Mouse (Mus musculus) megakaryocyte, embryonic 14.5 days (primary cell): ENCODE measurements around the gene Fsip1. TPM values are rescaled to one million over a fixed set of nuclear protein-coding genes. Genes with fewer than 3 reads are reported as not detected.
"Not testable (repeated sequence)": the region's sequence is repeated elsewhere in the genome, so short reads cannot be mapped to it uniquely, and the experiment has no call there.

Experiments used
- H3K27me3 ChIP-seq: replicated peaks from 2 replicates; pipeline ENCODE3; 2012; ENCODE audit warnings: inconsistent platforms
- H3K36me3 ChIP-seq: replicated peaks from 2 replicates; pipeline ENCODE3; 2012; ENCODE audit warnings: low read length, inconsistent platforms, mixed read lengths
- H3K4me1 ChIP-seq: 2 replicates; pipeline ENCODE4 v1.6.1; 2012; ENCODE audit warnings: inconsistent platforms
- H3K4me3 ChIP-seq: replicated peaks from 2 replicates; pipeline ENCODE3; 2012; ENCODE audit warnings: moderate library complexity, mild to moderate bottlenecking, inconsistent platforms
- H3K9me3 ChIP-seq: 2 replicates; pipeline ENCODE4 v1.6.1; 2012; ENCODE audit warnings: inconsistent platforms
- FLI1 ChIP-seq: IDR thresholded peaks from 2 replicates; pipeline ENCODE4 v1.6.1; 2012; ENCODE audit warnings: low read length, inconsistent platforms, mixed read lengths
- GATA1 ChIP-seq: IDR thresholded peaks from 3 replicates; pipeline ENCODE4 v1.6.1; 2012; ENCODE audit warnings: mixed read lengths, low read length, inconsistent platforms, borderline replicate concordance
- polyA plus RNA-seq: library from polyadenylated mRNA; stranded (reverse); fragments of >175 nt; gene quantifications from 2 replicates; pipeline ENCODE4 v1.2.3, GENCODE M21; 2012; ENCODE audit warnings: low replicate concordance; ENCODE audit not compliant: insufficient read depth

Fsip1 gene
- polyA plus RNA-seq, 1 experiment: not detected

DNA sequence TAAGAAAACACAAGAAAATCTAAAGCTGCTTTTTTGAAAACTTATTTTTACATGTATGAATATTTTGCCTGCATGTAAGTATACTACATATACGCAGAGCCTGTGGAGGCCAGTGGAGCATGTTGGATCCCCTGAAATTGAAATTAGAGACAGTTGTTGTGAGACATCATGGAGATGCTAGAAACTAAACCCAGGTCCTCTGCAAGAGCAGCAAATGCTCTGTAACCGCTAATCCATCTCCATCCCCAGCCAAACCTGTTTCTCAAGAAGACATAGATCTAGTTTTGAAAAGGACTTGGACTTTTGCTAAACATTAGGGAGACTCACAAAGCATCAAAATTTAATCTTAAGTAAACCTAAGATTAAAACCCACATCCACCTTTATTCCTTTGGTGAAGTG is 95.8 kb downstream of the Fsip1 start:
- Histone ChIP-seq H3K4me1 (peaks cover 3% of the 10 kb centered on the region; the same call in 1 of the 2 replicates), H3K27me3 (peaks cover 20% of the 10 kb centered on the region), H3K9me3 (no peaks in the 10 kb centered on the region), H3K4me3 (no peak overlapping the region), H3K36me3 (no peaks in the 10 kb centered on the region)
- TF ChIP-seq GATA1: no peak
- TF ChIP-seq FLI1: no peak

DNA sequence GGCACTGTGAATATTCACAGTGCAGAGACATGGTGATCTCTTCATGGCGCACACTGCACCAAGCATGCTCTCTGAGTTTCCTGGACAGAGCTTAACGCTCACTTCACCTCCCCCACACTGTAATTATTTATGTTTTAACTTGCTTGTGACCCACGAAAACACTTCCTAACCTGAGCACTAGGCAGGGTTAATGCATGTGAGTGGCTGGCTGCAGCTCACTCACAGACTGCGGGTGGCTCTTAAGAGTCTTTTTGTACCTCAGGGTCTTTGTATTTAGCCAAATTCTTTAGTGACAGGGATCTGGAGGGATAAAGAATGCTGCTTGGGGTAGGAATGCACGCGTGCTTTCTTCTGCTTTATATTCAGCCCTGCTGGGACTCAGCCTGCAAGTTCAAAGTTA is 96.2 kb downstream of the Fsip1 start:
- peaks cover 20% of the 10 kb centered on the region for H3K27me3 ChIP-seq
- peaks cover 3% of the 10 kb centered on the region; the same call in 1 of the 2 replicates for H3K4me1 ChIP-seq
- H3K36me3 ChIP-seq: no peaks in the 10 kb centered on the region
- H3K9me3 ChIP-seq: no peaks in the 10 kb centered on the region
- no peak overlapping the region for H3K4me3 ChIP-seq
- TF ChIP-seq FLI1 (no peak), GATA1 (no peak)

DNA sequence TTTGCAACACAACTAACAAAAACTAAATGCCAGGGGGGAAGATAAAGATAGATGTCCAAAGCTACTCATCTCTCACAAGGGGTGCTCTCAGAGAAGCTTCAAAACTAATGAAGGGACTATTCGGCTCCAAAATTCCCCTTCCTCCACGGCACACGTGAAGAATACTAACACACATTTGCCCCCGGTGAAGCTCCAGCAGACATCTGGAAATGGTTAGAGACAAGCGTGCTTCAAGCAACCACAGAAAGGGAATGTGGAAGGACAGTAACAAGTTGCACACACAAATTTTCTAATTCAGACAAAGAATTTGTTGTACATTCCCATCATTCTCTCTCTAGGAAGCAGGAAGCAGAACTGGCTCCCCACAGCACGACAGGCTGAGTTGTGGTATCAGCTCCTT is 97.6 kb downstream of the Fsip1 start:
- peaks cover 20% of the 10 kb centered on the region for H3K27me3 ChIP-seq
- no peak for TF ChIP-seq FLI1
- H3K4me3 ChIP-seq: no peak overlapping the region
- peaks cover 3% of the 10 kb centered on the region; the same call in 1 of the 2 replicates for H3K4me1 ChIP-seq
- no peaks in the 10 kb centered on the region for H3K36me3 ChIP-seq
- no peaks in the 10 kb centered on the region for H3K9me3 ChIP-seq

DNA sequence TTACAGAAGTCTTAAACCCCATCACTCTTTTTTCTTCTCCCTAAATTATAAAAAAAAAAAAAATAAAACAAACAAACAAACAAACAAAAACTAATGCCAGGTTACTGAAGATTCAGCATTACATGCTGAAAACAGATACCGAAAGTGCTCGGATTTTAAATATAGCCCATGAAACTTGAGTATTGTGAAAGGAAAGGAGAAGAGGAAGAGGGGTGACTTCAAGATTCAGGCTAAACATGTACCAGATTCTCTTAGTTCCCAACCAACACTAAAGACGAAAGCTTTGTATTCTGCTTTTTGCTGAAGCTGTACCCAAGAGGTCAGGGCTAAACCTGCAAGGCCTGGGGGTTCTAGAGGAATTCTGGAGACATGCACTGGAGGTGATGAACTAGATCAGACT is 98.7 kb downstream of the Fsip1 start:
- no peaks in the 10 kb centered on the region for H3K36me3 ChIP-seq
- no peaks in the 10 kb centered on the region for H3K9me3 ChIP-seq
- peaks cover 3% of the 10 kb centered on the region; the same call in 1 of the 2 replicates for H3K4me1 ChIP-seq
- TF ChIP-seq FLI1: no peak
- TF ChIP-seq GATA1: no peak
- no peak overlapping the region for H3K4me3 ChIP-seq
- H3K27me3 ChIP-seq: peaks cover 19% of the 10 kb centered on the region

- Histone ChIP-seq H3K4me3 (no peak overlapping the region), H3K27me3 (peaks cover 33% of the 10 kb centered on the region)
- TF ChIP-seq FLI1 (no peak), GATA1 (no peak)
Measured at GRCm38 (mm10) chr2:118149855-118150563, 106.8 kb downstream of the Fsip1 start.

GRCm38 (mm10) chr2:118148321-118149142 is 108.2 kb downstream of the Fsip1 start:
- no peaks in the 10 kb centered on the region for H3K9me3 ChIP-seq
- no peak for TF ChIP-seq GATA1
- TF ChIP-seq FLI1: no peak
- no peak overlapping the region for H3K4me3 ChIP-seq
- H3K36me3 ChIP-seq: no peaks in the 10 kb centered on the region
- no peaks in the 10 kb centered on the region for H3K4me1 ChIP-seq
- peaks cover 27% of the 10 kb centered on the region for H3K27me3 ChIP-seq

More at GRCm38 (mm10) chr2:118149855-118150563, 106.8 kb downstream of the Fsip1 start:
- no peaks in the 10 kb centered on the region for H3K9me3 ChIP-seq
- H3K4me1 ChIP-seq: no peaks in the 10 kb centered on the region
- no peaks in the 10 kb centered on the region for H3K36me3 ChIP-seq

DNA sequence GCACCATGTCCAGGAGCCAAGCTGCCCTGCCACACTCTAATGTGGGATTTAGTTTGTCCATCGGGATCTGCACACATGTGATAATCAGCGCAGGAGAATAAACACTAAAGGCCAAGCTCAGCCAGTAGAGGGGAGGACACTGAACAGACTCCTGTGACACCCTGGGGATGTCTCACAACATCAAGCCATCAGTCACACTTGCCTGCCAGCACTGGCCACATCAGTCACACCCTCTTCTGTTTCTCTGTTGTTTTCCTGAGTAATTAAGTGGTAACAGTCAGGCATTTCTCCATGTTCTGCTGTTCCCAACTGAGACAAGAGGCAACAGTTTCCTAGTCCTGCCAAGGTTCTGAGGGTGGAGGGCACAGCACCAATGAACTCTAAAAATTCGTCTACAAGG is 109.0 kb downstream of the Fsip1 start:
- H3K9me3 ChIP-seq, H3K4me1 ChIP-seq, H3K36me3 ChIP-seq, H3K4me3 ChIP-seq: not testable (repeated sequence)
- peaks cover 27% of the 10 kb centered on the region for H3K27me3 ChIP-seq

DNA sequence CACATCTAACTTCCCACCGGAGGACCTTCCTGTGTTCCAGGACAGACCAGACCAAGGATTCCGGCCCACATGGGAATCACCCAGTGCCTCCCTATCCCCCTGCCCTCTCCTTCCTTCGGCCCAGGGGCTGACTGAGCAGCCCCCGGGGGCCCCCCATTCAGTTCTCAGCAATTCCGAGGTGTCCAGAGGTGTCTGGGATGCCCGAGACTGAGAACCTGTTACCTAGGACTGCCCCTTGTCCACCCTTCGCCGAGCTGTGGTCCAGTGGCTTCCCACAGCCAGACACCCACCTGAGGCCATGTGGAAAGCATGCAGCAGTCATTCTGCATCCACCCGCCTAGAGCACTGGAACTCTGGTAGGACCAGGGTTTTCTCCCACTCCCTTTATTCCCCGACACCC is 115.1 kb downstream of the Fsip1 start:
- no peaks in the 10 kb centered on the region for H3K9me3 ChIP-seq
- no peaks in the 10 kb centered on the region for H3K27me3 ChIP-seq
- peaks cover 3% of the 10 kb centered on the region; the same call in 1 of the 2 replicates for H3K4me1 ChIP-seq
- no peak for TF ChIP-seq GATA1
- no peak for TF ChIP-seq FLI1
- no peaks in the 10 kb centered on the region for H3K36me3 ChIP-seq
- H3K4me3 ChIP-seq: no peak overlapping the region

GRCm38 (mm10) chr2:118139261-118139660 is 117.5 kb downstream of the Fsip1 start:
- Histone ChIP-seq H3K36me3 (no peaks in the 10 kb centered on the region), H3K4me3 (no peak overlapping the region), H3K27me3 (peaks cover 4% of the 10 kb centered on the region), H3K4me1 (peaks cover 3% of the 10 kb centered on the region; the same call in 1 of the 2 replicates), H3K9me3 (no peaks in the 10 kb centered on the region)
- TF ChIP-seq FLI1: no peak
- no peak for TF ChIP-seq GATA1

DNA sequence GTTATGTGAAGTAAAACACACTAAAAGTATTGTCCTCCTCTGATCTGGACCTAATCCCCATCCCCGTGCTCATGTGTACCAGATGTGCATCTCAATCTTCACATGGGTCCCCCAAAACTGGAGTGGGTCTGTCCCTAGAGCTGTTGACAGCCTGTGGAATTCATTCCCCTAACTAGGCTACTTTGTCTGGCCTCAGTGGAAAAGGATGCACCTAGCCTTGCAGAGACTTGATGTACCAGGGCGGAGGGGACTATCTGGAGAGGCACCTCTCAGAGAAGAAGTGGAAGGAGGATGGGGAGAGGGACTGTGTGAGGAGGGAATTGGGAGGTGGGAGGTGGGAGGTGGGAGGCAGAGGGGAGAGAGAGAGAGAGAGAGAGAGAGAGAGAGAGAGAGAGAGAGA is 119.0 kb downstream of the Fsip1 start:
- H3K4me3 ChIP-seq: no peak overlapping the region
- TF ChIP-seq GATA1 (no peak), FLI1 (no peak)
- peaks cover 3% of the 10 kb centered on the region; the same call in 1 of the 2 replicates for H3K4me1 ChIP-seq
- no peaks in the 10 kb centered on the region for H3K9me3 ChIP-seq
- H3K36me3 ChIP-seq: no peaks in the 10 kb centered on the region
- H3K27me3 ChIP-seq: peaks cover 4% of the 10 kb centered on the region
